Mouse (Mus musculus) neutrophil, adult 83 days (primary cell): ENCODE data around the gene Wapl. TPM values are rescaled to one million over a fixed set of nuclear protein-coding genes. Genes with fewer than 3 reads are reported as not detected.

ENCODE experiments used
- total RNA-seq, 2 experiments: library from RNA; stranded (reverse); gene quantifications; one replicate each; pipeline ENCODE4 v1.2.4; 2023

The Wapl gene
- total RNA-seq, result 10 to 100 TPM; 65.2 to 66.5 TPM

GRCm38 (mm10) chr14:34673395-34674228 is at the start of gene Wapl:
Gene Wapl, plus strand, starts transcription at chr14:34673928.

Other genes with a start within 250 kb of the Wapl start
- 10 to 100 TPM; 11.5 to 16.0 TPM for gene Bmpr1a, start 170.6 kb upstream of the Wapl start, total RNA-seq
- not detected for gene 9230112D13Rik, start 151.1 kb upstream of the Wapl start, total RNA-seq
- gene Ldb3, start 85.2 kb upstream of the Wapl start, total RNA-seq, result not detected
- not detected for gene Opn4, start 73.8 kb upstream of the Wapl start, total RNA-seq
- not detected for gene Grid1, start 146.2 kb downstream of the Wapl start, total RNA-seq